Mouse (Mus musculus) lung, postnatal 0 days (tissue): ENCODE measurements around the gene Pappa.

Source experiments
- CTCF ChIP-seq: IDR thresholded peaks from 2 replicates; pipeline ENCODE4 v1.5.1; 2016; ENCODE audit warnings: antibody characterized with exemption, mild to moderate bottlenecking
- EP300 ChIP-seq: IDR thresholded peaks from 2 replicates; pipeline ENCODE4 v1.6.1; 2016; ENCODE audit warnings: antibody characterized with exemption, mild to moderate bottlenecking, control low read depth

- TF ChIP-seq CTCF (no peak), EP300 (no peak)
Measured at GRCm38 (mm10) chr4:65350521-65350920, 226.5 kb downstream of the Pappa start.
